Mouse (Mus musculus) forebrain, postnatal 0 days (tissue): ENCODE measurements around the gene Ptprj. TPM values are rescaled to one million over a fixed set of nuclear protein-coding genes. Genes with fewer than 3 reads are reported as not detected.
A peak's percentile ranks its signal among the peaks of the same experiment; 100 is the strongest.

Experiments used
- ATAC-seq: fragments of 200-750 bp; cut with Nextera tagmentation; 2 replicates; pipeline ENCODE4 v1.8.0; 2017; ENCODE audit warnings: mild to moderate bottlenecking, moderate library complexity
- DNase-seq: peaks from one replicate; pipeline ENCODE4 v3.0.0-alpha.2; 2015
- H3K27ac ChIP-seq: fragments of 300-500 bp; sonication (generic); 2 replicates; pipeline ENCODE4 v1.5.1; 2014; ENCODE audit warnings: low read depth, mild to moderate bottlenecking, antibody characterized with exemption, low read length, moderate library complexity, mixed read lengths
- H3K27me3 ChIP-seq: fragments of 300-500 bp; sonication (generic); 2 replicates; pipeline ENCODE4 v1.6.1; 2014; ENCODE audit warnings: mild to moderate bottlenecking, low read length, mixed read lengths; ENCODE audit not compliant: insufficient read depth
- H3K36me3 ChIP-seq: fragments of 300-500 bp; sonication (generic); 2 replicates; pipeline ENCODE4 v1.6.1; 2014; ENCODE audit warnings: mild to moderate bottlenecking, moderate library complexity; ENCODE audit not compliant: insufficient read depth
- H3K4me1 ChIP-seq: fragments of 300-500 bp; sonication (generic); 2 replicates; pipeline ENCODE4 v1.6.1; 2014; ENCODE audit warnings: antibody characterized with exemption; ENCODE audit not compliant: insufficient read depth
- H3K4me2 ChIP-seq: fragments of 300-500 bp; sonication (generic); 2 replicates; pipeline ENCODE4 v1.6.1; 2014; ENCODE audit warnings: low read depth, mild to moderate bottlenecking, moderate library complexity
- H3K4me3 ChIP-seq: fragments of 300-500 bp; sonication (generic); 2 replicates; pipeline ENCODE4 v1.5.1; 2014; ENCODE audit warnings: low read depth, low read length, mixed read lengths
- H3K9ac ChIP-seq: fragments of 300-500 bp; sonication (generic); 2 replicates; pipeline ENCODE4 v1.6.1; 2014; ENCODE audit warnings: mild to moderate bottlenecking
- H3K9me3 ChIP-seq: fragments of 300-500 bp; sonication (generic); 2 replicates; pipeline ENCODE4 v1.6.1; 2016; ENCODE audit warnings: low read length
- CTCF ChIP-seq: sonication (generic); IDR thresholded peaks from 2 replicates; pipeline ENCODE4 v1.5.1; 2016; ENCODE audit warnings: antibody characterized with exemption, control low read depth, low read depth
- WGBS: fragments of 180-500 bp; shearing (Covaris S2); extraction: QIAGEN DNeasy Blood & Tissue Kit; methylation state at CpG from one replicate; pipeline ENCODE4 v1.1.7; 2014; 5-methylcytosine and 5-hydroxymethylcytosine counted together
- polyA plus RNA-seq: library from polyadenylated mRNA; unstranded; fragments of >200 nt; fragmentation: Nextera tagmentation; extraction: Ambion mirVana; gene quantifications from 2 replicates; pipeline ENCODE4 v1.2.1, GENCODE M21; 2015
- total RNA-seq: library from RNA; depleted of rRNA; stranded (reverse); fragments of >200 nt; gene quantifications from 2 replicates; pipeline ENCODE4 v1.2.3, GENCODE M21; 2014

Ptprj gene
- total and polyA plus RNA-seq, 2 experiments from 2014 or later, result 3.9 to 34.0 TPM

DNA sequence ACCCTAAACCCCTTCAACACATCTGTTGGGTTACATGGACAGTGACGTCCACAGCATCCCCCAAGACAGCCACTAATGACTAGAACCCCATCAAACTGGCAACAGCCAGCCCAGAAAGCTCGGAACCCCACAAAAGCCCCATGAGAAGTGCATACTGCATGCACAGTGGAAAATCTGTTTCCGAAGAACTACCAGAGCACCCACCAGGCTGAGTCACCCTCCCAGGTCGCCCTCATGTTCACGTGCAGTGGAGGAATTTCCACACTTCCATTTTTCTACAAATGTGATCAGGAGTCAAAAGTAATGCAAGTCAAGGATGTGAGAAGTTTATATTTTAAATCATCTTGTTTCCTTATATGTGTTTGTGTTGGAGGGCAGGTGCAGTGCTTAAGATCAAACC lies 52.3 kb downstream of the Ptprj start:
- H3K27ac ChIP-seq, result no peak overlapping the region
- no peak overlapping the region for H3K4me3 ChIP-seq
- H3K27me3 ChIP-seq, result no peaks in the 10 kb centered on the region
- H3K9ac ChIP-seq, result no peak overlapping the region
- no peaks in the 10 kb centered on the region for H3K9me3 ChIP-seq
- H3K36me3 ChIP-seq, result no peaks in the 10 kb centered on the region
- H3K4me2 ChIP-seq, result no peak overlapping the region
- 92% methylated on average over 5 of the region's 5 CpGs for WGBS
- no peak for DNase-seq
- no peak for TF ChIP-seq CTCF
- ATAC-seq, result no peak
- no peaks in the 10 kb centered on the region for H3K4me1 ChIP-seq

DNA sequence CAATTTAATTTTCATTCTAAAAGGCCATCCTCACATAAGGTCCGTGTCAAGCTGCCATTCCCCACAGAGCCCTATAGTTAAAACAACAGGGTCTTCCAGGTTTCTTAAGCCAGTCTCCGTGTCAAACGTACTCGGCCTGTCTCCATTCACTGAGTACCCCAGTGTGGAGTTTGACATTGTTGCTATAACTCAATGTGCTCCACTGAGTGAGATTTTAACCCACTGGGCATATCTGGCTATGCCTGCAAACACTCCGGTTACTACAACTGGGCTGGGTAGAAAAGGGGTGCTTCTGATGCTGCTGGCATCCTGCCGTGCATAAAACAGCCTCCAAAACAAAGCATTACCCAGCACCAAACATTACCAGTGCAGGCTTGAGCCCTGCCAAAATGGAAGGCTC lies 53.5 kb downstream of the Ptprj start:
- peak overlapping the region; percentile 58 for H3K27ac ChIP-seq
- TF ChIP-seq CTCF, result no peak
- H3K4me2 ChIP-seq, result peak overlapping the region; percentile 6; the same call in 1 of the 2 replicates
- ATAC-seq, result peak; percentile 47
- WGBS, result 11% methylated on average over 6 of the region's 6 CpGs
- no peaks in the 10 kb centered on the region for H3K9me3 ChIP-seq
- H3K4me3 ChIP-seq, result no peak overlapping the region
- no peaks in the 10 kb centered on the region for H3K4me1 ChIP-seq
- no peaks in the 10 kb centered on the region for H3K36me3 ChIP-seq
- no peak overlapping the region for H3K9ac ChIP-seq
- no peaks in the 10 kb centered on the region for H3K27me3 ChIP-seq
- DNase-seq, result peak; percentile 41

DNA sequence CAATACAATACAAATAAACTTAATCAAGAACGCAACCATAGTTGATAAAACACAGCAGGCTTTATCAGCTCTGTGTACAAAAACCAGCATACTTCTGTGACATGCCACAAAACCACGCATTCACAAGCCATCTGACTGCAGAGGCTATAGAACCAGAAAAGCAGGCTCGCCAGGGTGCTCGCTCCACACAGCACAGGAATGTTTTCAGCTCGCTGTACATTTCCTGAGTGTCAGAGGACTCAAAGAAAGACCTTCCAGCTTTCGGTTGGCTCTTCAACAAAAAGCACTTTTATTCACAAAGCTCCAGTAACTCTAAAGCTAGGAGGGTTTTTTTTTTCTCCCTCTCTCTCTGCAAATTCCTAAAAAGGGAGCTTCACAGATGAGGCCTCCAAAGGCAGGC lies 53.9 kb downstream of the Ptprj start:
- Histone ChIP-seq H3K4me2 (peak overlapping the region; percentile 6; the same call in 1 of the 2 replicates), H3K4me1 (no peaks in the 10 kb centered on the region), H3K9ac (no peak overlapping the region), H3K36me3 (no peaks in the 10 kb centered on the region), H3K4me3 (no peak overlapping the region), H3K9me3 (no peaks in the 10 kb centered on the region), H3K27me3 (no peaks in the 10 kb centered on the region), H3K27ac (peak overlapping the region; percentile 58)
- ATAC-seq (peak; percentile 60), DNase-seq (peak; percentile 30)
- 13% methylated on average over 6 of the region's 6 CpGs for WGBS
- TF ChIP-seq CTCF, result no peak

DNA sequence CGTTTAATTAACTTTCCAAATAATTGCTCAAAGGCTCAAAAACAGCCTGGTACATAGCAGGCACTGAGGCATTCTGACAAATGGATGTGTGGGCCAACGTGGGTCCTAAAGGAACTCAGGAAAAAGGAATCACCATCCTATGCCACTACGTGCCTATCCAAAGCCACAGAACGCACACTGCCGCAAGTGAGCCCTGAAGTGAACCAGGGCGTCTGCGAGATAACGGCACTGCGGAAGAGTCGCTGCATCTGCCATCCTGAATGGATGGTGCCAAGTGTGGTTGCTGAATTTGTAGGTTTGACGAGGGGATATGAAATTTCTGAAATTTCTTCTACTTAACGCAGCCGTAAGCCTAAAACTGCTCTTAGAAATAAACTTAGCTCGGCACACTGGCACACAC lies 54.6 kb downstream of the Ptprj start:
- Histone ChIP-seq H3K9ac (no peak overlapping the region), H3K27ac (peak overlapping the region; percentile 58; the same call in 1 of the 2 replicates), H3K36me3 (no peaks in the 10 kb centered on the region), H3K9me3 (no peaks in the 10 kb centered on the region), H3K4me1 (no peaks in the 10 kb centered on the region), H3K4me3 (no peak overlapping the region), H3K27me3 (no peaks in the 10 kb centered on the region), H3K4me2 (no peak overlapping the region)
- TF ChIP-seq CTCF, result no peak
- 62% methylated on average over 14 of the region's 14 CpGs for WGBS
- peak; percentile 22 for DNase-seq
- no peak for ATAC-seq

DNA sequence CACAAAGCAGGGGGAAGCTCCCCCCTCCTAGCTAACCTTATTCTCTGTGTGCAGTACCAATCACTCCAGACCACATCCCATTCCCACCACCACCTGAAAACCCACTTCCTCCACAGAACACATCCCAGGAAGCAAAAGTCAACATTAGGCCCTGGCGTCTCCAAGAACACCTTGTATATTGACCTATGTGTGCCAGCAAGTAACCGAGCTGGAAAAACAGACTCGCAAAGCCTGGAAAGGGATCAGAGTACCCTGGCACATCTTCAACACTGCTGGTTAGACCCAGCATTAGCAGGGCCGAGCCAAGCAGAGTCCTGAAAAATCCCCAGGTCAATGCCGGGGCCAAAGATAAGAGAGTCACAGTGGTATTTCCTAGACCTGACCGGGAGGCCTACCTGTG lies 58.0 kb downstream of the Ptprj start:
- ATAC-seq (no peak), DNase-seq (no peak)
- no peak overlapping the region for H3K4me3 ChIP-seq
- no peak for TF ChIP-seq CTCF
- H3K4me2 ChIP-seq, result no peak overlapping the region
- WGBS, result 75% methylated on average over 6 of the region's 6 CpGs
- H3K9me3 ChIP-seq, result no peaks in the 10 kb centered on the region
- H3K27ac ChIP-seq, result no peak overlapping the region
- no peaks in the 10 kb centered on the region for H3K27me3 ChIP-seq
- no peaks in the 10 kb centered on the region for H3K4me1 ChIP-seq
- H3K36me3 ChIP-seq, result no peaks in the 10 kb centered on the region
- H3K9ac ChIP-seq, result no peak overlapping the region

DNA sequence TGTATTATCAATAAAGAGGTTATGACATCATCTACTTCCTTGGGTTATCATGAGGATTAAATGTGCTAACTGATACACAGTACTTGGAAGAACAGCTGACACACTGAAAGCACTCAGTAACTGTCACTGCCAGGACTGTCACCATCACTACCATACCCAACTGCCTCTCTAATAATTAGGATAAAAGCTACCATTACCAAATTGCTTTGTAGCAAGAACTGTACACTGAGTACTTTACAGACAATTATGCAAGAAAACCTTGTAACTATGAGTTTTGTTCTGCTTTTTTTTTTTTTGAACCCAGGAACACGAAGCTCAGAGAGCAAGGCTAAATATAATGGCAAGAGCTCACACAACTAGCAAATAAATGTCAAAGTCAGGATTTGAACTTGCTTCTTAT lies 58.5 kb downstream of the Ptprj start:
- peak; percentile 16; the same call in 1 of the 2 replicates for ATAC-seq
- no peaks in the 10 kb centered on the region for H3K27me3 ChIP-seq
- no peaks in the 10 kb centered on the region for H3K4me1 ChIP-seq
- no peak for TF ChIP-seq CTCF
- H3K9ac ChIP-seq, result no peak overlapping the region
- WGBS, result 46% methylated on average over 1 of the region's 1 CpGs
- H3K27ac ChIP-seq, result no peak overlapping the region
- H3K9me3 ChIP-seq, result no peaks in the 10 kb centered on the region
- no peaks in the 10 kb centered on the region for H3K36me3 ChIP-seq
- H3K4me3 ChIP-seq, result no peak overlapping the region
- H3K4me2 ChIP-seq, result no peak overlapping the region
- no peak for DNase-seq

DNA sequence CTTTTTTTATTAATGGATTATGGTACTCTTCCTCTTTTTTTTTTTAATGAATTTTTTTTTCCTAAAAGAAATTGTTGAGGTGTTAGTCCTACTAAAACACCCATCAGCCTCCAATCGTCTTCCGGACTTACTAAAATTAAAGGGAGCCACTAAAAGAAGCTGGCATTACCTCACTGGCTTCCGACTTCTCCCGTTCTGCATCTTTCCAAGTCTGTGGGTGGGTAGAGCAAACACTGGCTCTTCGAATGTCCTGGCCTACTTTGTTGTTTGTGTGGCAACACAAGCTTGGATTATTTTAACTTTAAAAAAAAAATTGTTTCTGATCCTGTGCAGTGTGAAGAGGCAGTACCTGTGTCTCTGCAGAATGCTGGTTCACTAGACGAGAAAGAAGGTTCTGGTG lies 62.2 kb downstream of the Ptprj start:
- no peak for ATAC-seq
- no peaks in the 10 kb centered on the region for H3K9me3 ChIP-seq
- TF ChIP-seq CTCF, result no peak
- H3K4me3 ChIP-seq, result no peak overlapping the region
- no peaks in the 10 kb centered on the region for H3K4me1 ChIP-seq
- no peak for DNase-seq
- WGBS, result 70% methylated on average over 6 of the region's 6 CpGs
- no peaks in the 10 kb centered on the region for H3K27me3 ChIP-seq
- no peak overlapping the region for H3K4me2 ChIP-seq
- H3K36me3 ChIP-seq, result no peaks in the 10 kb centered on the region
- no peak overlapping the region for H3K27ac ChIP-seq
- H3K9ac ChIP-seq, result no peak overlapping the region

DNA sequence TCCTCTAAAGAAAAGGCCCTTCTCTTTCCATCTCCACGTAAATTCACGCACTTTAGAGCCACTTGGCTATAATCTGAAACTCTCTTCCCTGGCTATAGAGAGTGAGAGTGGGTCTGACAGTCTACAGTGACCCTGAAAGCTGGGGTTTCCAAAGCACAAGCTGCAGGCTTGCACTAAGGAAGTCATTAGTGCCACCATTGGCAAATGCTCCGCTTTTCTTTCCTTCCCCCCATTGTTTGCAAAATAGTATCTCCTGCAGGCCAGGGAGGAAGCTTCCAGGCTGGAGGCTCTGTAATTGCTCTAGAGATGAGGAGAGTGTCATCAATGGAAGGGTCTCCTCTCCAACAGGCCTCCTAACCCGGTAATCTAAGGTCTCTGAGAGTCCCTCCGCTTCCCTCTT lies 65.5 kb downstream of the Ptprj start:
- Histone ChIP-seq H3K36me3 (no peaks in the 10 kb centered on the region), H3K27ac (no peak overlapping the region), H3K9me3 (no peaks in the 10 kb centered on the region), H3K27me3 (no peaks in the 10 kb centered on the region), H3K4me1 (no peaks in the 10 kb centered on the region), H3K4me3 (no peak overlapping the region), H3K9ac (no peak overlapping the region), H3K4me2 (no peak overlapping the region)
- ATAC-seq, result no peak
- WGBS, result 68% methylated on average over 5 of the region's 5 CpGs
- no peak for DNase-seq
- TF ChIP-seq CTCF, result no peak
